27 mouse cellular contexts compared by ENCODE assay signal in genomic region chr2:108156189-108156588, GRCm38 (mm10).
DNase-seq lines count a peak whose midpoint lies in the region; ATAC-seq and TF ChIP-seq lines count a peak whose summit lies in the region.
"Had no signal": no experiment of that assay in that cellular context is flagged by ENCODE, and none has a peak within 500 bp of the region (broad histone marks: within the 10 kb centered on the region; RNA-seq: fewer than 3 reads in every experiment).

No protein-coding gene starts in this region.

- DNase-seq in large intestine, adult 2 months (ENCODE audit: low read depth, low spot score): peak; percentile 2
- no peak for DNase-seq in cerebellum, adult 11-12 months
- no peak for DNase-seq in embryonic facial prominence, embryonic 10.5 days (ENCODE audit: low spot score)
- DNase-seq in thymus, adult 18-20 months: no peak
- DNase-seq: adrenal gland, adult 2 months; adrenal gland, postnatal 14 days; cerebellum, adult 2 months; cerebellum, adult 9-11 months; cerebellum, postnatal 25 days; gastrocnemius, postnatal 10 days; gastrocnemius, postnatal 36 days; heart, adult 2 months; heart, postnatal 14 days; heart, postnatal 4 days had no signal

- H3K9me3 ChIP-seq in intestine, embryonic 15.5 days: no peaks in the 10 kb centered on the region
- H3K9me3 ChIP-seq in embryonic facial prominence, embryonic 10.5 days: no peaks in the 10 kb centered on the region
- H3K9me3 ChIP-seq: embryonic facial prominence, embryonic 13.5 days; forebrain, embryonic 10.5 days; forebrain, embryonic 13.5 days; heart, embryonic 10.5 days; heart, embryonic 13.5 days had no signal

- H3K4me2 ChIP-seq in intestine, embryonic 15.5 days (replicated peaks): no peak overlapping the region
- H3K4me2 ChIP-seq: embryonic facial prominence, embryonic 13.5 days; forebrain, embryonic 13.5 days; heart, embryonic 13.5 days; hindbrain, embryonic 14.5 days had no signal

- H3K79me3 ChIP-seq in C2C12 (ENCODE audit: low read depth): no peaks in the 10 kb centered on the region

- peak; percentile 88 for ATAC-seq in intestine, embryonic 15.5 days
- ATAC-seq: forebrain, embryonic 13.5 days; forebrain, embryonic 16.5 days; hindbrain, postnatal 0 days; inflammation-experienced regulatory T-cells, adult 6 months had no signal

- H3K4me1 ChIP-seq in intestine, embryonic 15.5 days (replicated peaks): no peaks in the 10 kb centered on the region
- no peaks in the 10 kb centered on the region for H3K4me1 ChIP-seq in embryonic facial prominence, embryonic 10.5 days
- H3K4me1 ChIP-seq: embryonic facial prominence, embryonic 13.5 days; forebrain, embryonic 10.5 days; forebrain, embryonic 13.5 days; heart, embryonic 10.5 days; heart, embryonic 13.5 days had no signal

- H3K36me3 ChIP-seq in C2C12 (ENCODE audit: control insufficient read depth, insufficient read depth): no peaks in the 10 kb centered on the region
- H3K36me3 ChIP-seq in intestine, embryonic 15.5 days: no peaks in the 10 kb centered on the region
- H3K36me3 ChIP-seq in embryonic facial prominence, embryonic 10.5 days (replicated peaks): no peaks in the 10 kb centered on the region
- H3K36me3 ChIP-seq: embryonic facial prominence, embryonic 13.5 days; forebrain, embryonic 10.5 days; G1E; heart, embryonic 10.5 days; heart, embryonic 13.5 days had no signal

- H3K27me3 ChIP-seq in C2C12 (ENCODE audit: control insufficient read depth, insufficient read depth, insufficient read length): no peaks in the 10 kb centered on the region
- H3K27me3 ChIP-seq in intestine, embryonic 15.5 days (replicated peaks): no peaks in the 10 kb centered on the region
- H3K27me3 ChIP-seq in embryonic facial prominence, embryonic 10.5 days (replicated peaks; ENCODE audit: low read depth, poor library complexity, severe bottlenecking): no peaks in the 10 kb centered on the region
- H3K27me3 ChIP-seq: CH12.LX; embryonic facial prominence, embryonic 13.5 days; forebrain, embryonic 13.5 days; heart, embryonic 13.5 days had no signal

- H3K27ac ChIP-seq in intestine, embryonic 15.5 days: no peak overlapping the region
- H3K27ac ChIP-seq in embryonic facial prominence, embryonic 10.5 days (replicated peaks): no peak overlapping the region
- H3K27ac ChIP-seq: embryonic facial prominence, embryonic 13.5 days; forebrain, embryonic 10.5 days; forebrain, embryonic 13.5 days; heart, adult 2 months; heart, embryonic 10.5 days; heart, embryonic 13.5 days; hindbrain, embryonic 14.5 days; hindbrain, postnatal 0 days had no signal

- TF ChIP-seq CTCF in C2C12 (IDR thresholded peaks at IDR 0.05; ENCODE audit: control insufficient read depth, insufficient read depth, insufficient read length): no peak

- H3K79me2 ChIP-seq in C2C12 (ENCODE audit: control insufficient read depth, insufficient read depth): no peaks in the 10 kb centered on the region

- no peak overlapping the region for H3ac ChIP-seq in C2C12 (ENCODE audit: control insufficient read depth, insufficient read length, low read depth)

- H3K4me3 ChIP-seq in C2C12 (ENCODE audit: insufficient read depth, poor library complexity, severe bottlenecking): no peak overlapping the region
- no peak overlapping the region for H3K4me3 ChIP-seq in intestine, embryonic 15.5 days (replicated peaks)
- no peak overlapping the region for H3K4me3 ChIP-seq in embryonic facial prominence, embryonic 10.5 days
- H3K4me3 ChIP-seq: embryonic facial prominence, embryonic 13.5 days; forebrain, embryonic 10.5 days; forebrain, embryonic 13.5 days; heart, adult 2 months; heart, embryonic 10.5 days; heart, embryonic 13.5 days had no signal

- H3K9ac ChIP-seq in intestine, embryonic 15.5 days: no peak overlapping the region
- H3K9ac ChIP-seq: embryonic facial prominence, embryonic 13.5 days; forebrain, embryonic 13.5 days; heart, embryonic 13.5 days; hindbrain, embryonic 14.5 days had no signal

TF ChIP-seq in C2C12, 6 proteins besides CTCF, POLR2A, EP300 and RAD21:
- TF ChIP-seq MYOG (IDR thresholded peaks at IDR 0.05; ENCODE audit: control insufficient read depth, extremely low read depth, insufficient read length) (no peak), MYOD1 (IDR thresholded peaks at IDR 0.05; ENCODE audit: control insufficient read depth, insufficient read length, low read depth) (peak; percentile 79)
TF ChIP-seq in C2C12: peak in this region for 1.
